Mouse (Mus musculus) adrenal gland, postnatal 10 days (tissue): ENCODE measurements around the gene Dtnb. TPM values are rescaled to one million over a fixed set of nuclear protein-coding genes. Genes with fewer than 3 reads are reported as not detected.
A peak's percentile ranks its signal among the peaks of the same experiment; 100 is the strongest.
"Not testable (repeated sequence)": the region's sequence is repeated elsewhere in the genome, so short reads cannot be mapped to it uniquely, and the experiment has no call there.

Experiments used
- DNase-seq: peaks from one replicate; pipeline ENCODE4 v3.0.0; 2021; ENCODE audit warnings: mixed read lengths
- total RNA-seq, 2 experiments: library from RNA; stranded (reverse); gene quantifications; 2 replicates each; pipeline ENCODE4 v1.2.3; 2021

Gene Dtnb
- total RNA-seq, 2 experiments from 2014 or later = 23.8 to 25.3 TPM

DNA sequence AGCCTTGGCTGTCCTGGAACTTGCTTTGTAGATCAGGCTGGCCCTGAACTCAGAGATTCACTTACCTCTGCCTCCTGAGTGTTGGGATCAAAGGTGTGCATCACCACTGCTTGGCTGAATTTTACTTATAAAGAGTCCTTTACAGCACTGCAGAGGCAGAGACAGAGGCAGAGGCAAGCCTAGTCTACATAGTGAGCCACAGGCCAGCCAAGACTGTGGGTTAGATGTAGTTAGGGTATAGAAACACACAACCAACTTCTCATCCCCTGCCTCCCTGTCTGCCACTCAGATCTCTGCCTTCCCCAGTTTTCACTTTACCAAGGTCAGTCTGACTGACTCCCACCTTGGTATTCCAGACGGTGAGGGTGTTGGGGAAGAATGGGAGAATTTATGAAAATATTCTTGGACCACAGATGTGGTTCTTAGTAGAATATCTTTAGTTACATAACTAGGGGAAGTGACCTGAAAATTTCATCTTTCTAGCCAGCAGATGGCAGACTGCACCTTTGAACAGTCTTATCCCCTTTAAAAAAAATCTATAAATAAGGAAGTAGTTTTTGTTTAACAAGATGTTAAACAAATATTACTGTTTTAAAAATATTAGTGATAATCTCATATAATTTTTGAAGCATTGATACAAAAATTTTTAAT lies 88.9 kb downstream of the Dtnb start:
- DNase-seq = peak; percentile 21

GRCm38 (mm10) chr12:3662660-3663059 lies 90.5 kb downstream of the Dtnb start:
- DNase-seq = no peak

- no peak for DNase-seq
These were observed 91.2 kb downstream of the Dtnb start for GRCm38 (mm10) chr12:3663386-3663785.

DNA sequence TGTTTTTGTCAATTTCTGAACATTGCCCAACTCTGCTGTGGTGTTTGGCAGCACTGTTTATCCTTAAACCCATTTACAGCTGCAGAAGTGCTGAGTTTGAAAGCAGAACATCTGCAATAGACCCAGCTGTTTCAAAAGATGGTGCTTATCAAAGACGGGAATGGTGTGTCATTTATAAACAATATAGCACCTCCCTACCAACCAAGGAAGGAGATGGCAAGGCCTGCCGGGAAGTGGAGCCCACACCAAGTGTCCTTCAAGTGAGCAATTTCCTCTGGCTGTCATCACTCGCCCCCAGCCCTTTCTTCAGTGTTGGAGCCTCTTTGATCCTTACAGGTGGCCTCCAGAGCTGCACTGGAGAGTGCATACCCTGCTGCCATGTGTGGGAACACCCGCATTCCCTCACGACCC lies 97.8 kb downstream of the Dtnb start:
- DNase-seq = no peak

DNA sequence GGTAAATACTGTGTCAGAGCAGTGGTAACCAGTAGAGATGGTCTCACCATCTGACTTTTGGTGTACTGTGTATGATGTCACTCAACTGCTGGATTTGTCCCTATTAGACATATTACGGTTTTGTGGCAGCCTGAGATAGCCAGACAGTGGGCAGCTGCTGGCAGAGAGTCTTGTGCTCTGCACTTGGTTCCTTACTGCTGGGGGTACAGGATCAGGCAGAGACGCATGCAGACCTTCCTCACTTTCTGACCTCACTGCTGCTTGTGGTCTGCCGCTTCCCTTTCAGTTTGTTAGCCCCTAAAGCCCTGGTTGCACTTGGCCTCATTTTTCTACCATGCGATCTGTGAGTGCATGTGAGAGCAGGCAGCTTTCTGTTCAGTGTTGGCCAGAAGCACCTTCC lies 98.9 kb downstream of the Dtnb start:
- DNase-seq = no peak

DNA sequence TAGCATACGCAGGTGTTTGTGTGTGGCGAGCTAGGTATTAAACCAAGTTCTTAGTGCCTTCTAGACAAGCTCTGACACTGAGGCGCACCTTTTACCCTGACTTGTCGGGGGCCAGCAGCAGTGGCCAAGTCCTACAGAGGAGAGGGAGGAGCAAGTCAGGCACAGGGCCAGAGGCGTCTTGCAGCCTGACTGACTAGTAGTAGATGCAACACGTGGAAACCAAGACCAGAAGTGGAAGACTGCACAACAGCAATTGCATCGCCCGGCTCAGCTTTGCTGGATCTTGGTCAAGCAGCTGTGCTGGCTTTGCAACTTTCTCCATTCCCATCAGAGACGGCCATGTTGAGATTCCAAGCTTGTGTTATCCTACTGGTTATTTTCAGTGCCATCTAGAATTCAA lies 100.6 kb downstream of the Dtnb start:
- DNase-seq = peak; percentile 45

DNA sequence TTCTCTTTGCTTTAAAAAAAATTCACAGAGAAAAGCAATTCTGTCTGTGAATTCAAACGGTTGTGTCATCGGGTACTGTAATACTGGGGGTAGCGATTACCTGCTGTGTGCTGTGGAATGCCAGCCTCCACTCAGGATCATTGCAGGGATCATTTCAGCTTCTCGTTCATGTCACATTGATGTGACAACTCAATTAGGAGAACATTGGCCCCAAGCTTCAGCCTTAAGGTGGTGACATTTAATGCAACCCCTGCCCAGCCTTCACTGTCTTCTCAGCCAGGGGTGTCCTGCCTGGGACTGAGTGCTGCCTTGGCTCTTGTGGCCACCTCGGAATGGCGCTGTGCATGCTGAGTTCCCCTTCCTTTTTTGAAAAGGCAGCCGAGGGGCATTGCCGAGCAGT lies 101.7 kb downstream of the Dtnb start:
- DNase-seq = no peak

DNA sequence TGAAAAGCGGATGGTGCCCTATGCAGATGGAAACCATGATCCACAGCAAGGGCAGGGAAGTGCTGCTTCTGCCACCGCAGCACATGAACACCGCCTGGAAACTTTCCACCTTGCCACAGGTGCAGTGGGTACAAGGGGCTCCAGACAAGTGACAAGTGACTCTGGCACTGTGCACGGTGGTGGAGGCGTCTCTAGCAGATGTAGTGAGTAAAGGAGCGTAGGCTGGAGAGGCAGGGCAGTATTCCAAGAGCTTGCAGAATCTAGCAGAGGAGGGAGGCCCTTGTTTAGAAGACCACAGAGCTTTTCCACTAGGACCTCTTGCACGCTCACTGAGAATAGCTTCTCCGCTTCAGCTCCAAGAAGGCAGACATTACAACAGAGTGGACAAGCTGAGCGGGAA lies 102.7 kb downstream of the Dtnb start:
- DNase-seq = no peak

DNA sequence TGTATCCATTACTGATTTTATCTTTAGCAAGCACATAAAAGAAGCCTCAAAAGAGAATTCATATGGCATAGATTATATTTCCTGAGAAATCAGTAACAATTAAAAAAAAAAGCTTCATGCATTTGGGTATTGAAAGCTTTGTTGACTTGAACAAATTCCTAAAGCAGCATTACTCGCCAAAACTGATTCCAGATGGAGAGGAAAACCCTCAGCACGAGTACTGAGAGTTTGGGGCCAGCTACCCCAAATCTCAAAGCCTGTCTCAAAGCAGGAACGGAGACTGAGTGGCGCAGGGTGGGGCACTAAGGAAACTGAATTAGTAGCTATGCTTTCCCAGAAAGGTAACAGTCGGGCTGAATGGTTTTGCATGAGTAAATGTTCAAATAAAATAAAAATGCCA lies 108.5 kb downstream of the Dtnb start:
- DNase-seq = no peak

DNA sequence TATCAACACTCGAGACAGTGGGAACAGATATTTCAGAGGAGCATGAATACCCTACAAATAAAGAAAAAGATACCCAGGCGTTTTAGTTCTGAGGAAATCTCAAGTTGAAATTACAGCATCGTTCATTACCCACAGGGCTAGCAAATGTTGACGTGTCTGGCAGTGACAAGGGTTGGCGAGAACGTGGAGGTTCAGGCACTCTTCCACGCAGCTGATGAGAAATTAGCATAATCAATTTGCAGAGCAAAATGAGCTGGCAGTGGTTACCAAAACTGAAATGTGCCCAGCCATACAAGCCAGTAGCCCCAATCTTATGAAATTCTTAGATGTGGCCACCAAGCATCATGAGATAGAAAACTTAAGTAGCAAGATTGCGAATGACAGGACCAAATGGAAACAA lies 110.9 kb downstream of the Dtnb start:
- DNase-seq = no peak

DNA sequence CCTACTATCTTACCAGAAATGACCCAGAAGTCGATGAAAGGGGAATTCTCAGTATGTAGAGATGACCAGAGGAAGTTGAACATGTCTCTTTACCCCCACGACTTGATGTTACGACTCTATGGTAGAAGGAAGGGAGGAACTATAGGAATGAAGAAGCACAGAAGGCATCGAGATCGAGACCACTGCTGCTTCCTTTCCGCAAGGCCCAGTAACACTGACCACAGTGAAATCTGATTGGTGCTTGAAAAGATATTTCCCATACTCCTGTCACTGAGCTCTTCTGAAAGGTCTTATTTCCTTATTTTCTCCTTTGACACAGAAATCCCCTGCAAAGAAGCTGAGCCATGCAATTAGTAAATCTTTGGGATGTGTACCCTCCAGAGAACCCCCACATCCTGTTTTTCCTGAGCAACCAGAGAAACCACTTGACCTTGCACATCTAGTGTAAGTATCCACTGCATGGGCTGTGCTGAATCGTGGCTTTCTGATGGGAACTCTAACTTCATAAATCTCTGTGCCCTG lies 114.3 kb downstream of the Dtnb start:
- no peak for DNase-seq

DNA sequence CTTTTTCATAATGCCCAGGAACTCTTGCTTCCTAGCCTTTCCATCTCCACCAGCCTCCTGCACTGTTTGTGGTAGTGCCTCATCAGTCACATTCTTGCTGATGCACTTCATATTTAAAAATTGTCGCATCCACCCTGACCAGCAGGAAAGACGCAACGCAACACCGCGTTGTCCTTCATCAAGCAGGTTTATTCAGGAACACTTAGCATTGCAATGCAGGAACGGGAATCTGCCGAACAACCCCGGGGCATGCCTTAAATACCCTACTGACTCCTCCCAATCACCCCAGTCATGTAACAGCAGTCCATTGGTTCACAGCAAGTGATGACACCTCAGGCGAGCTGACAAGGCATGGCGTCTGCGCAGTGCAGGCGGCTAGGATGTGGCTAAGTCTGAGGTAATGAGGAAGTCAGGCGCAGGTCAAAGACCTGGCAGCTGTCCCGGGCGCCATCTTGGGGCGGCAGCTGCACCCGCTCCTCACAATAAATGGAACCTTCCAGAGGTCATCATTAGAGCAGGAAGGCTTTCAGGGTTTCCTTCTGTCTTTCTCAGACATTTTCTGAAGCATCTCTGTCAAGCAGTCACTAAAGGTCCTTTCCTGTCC lies 118.8 kb downstream of the Dtnb start:
- DNase-seq = not testable (repeated sequence)

DNA sequence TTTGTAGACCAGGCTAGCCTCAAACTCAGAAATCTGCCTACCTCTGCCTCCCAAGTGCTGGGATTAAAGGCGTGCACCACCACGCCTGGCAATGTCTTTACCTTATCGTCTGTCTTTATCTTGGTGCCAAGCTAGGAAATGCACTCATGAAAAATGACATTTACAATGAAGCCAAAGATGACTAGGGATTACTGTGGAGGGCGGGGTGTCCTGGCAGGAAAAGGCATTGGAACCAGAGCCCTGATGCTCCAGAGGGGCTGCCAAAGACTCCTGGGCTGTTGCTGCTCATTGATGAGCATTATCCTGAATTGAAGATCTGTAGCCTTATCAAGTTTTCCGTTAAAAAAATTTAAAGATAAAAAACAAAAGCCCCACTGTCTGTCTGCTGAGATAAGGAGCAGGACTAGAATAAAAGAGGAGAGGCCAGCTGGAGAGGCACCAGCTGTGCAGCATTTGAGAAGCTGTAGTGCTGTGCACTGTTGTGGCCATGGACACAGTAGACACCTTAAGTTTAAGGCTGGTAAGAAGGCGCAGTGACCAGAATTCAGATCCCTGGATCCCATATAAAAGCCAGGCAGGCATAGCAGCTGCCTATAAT lies 120.7 kb downstream of the Dtnb start:
- no peak for DNase-seq

- peak; percentile 63 for DNase-seq
These were observed 123.7 kb downstream of the Dtnb start for GRCm38 (mm10) chr12:3695741-3696501.

DNA sequence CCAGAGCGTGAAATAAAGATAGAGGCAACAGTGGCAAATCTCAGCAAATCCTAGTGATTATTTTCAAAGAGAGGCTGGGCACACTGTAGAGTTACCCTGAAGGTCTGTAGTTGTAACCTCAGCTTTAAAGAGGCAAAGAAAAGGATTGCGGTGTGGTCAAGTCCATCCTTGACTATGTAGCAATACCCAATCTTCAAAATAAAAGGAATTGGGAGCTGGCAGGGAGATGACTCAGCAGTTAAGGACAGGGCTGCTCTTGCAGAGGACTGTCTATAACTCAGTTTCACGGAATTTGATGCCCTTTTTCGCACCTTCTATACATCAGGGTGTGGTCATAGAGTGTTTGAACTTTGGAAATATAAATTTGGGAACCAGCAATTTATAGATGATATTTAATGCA lies 128.3 kb downstream of the Dtnb start:
- no peak for DNase-seq

DNA sequence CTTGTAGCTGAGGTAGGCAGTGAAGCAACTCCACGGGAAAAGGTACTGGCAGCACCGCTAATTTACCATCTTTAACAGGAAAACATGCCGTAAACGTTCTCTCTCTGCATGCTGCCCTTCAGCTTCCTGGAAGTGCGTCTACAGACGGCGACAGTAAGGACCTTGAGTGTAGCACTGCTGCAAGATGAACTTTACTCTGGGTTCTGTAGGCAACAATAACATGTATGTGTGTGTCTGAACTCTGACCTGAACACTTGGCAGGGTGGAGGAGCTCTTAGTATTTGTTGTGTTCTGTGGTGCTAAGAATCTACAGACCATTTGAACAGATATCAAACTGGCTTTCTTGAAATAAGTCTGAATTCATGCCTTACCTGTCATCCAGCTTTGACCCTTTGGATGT lies 130.7 kb downstream of the Dtnb start:
- DNase-seq = no peak

DNA sequence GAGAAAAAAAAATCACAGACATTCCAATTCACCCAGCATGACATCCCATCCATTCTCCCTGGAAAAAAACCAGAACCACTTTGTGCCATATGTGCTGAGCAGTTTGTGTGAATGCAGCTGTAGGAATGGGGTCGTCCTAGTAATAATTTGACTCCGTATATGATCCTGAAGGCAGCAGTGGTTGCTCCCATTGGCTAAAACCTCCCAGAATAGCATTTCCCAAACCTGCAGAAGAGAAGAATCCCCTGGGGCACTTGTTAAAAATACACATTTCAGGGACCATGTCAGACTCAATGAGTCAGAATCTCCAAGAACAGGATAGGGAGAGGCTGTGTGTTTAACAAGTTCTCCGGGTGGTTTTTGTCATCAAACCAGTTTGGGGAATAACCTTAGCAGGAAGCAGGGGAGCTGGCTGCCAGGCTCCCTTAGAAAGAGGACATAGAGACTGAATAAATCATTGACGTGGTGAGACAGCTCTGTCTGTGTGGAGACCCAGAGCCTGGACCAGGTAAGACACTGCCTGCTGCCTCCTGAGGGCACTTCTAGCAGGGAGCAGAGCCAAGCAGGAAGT lies 147.1 kb downstream of the Dtnb start:
- no peak for DNase-seq

DNA sequence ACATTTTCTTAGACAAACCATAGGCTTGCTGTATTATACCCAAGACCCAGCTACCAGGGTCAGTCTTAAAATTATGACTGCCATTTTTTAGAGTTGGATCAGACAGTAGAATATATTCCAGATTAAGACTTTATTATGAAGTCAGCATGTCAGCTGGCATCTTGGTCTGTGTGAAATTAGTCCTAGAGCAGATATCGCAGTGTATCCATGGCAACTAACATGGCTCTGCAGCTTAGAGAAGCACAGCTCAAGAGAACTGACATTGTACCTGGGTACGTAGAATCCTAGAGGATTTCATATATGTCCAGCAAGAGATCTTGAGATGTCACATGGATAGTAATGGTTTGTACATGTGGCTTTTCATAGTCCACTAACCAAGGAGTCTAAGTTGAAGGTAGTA lies 148.3 kb downstream of the Dtnb start:
- no peak for DNase-seq

DNA sequence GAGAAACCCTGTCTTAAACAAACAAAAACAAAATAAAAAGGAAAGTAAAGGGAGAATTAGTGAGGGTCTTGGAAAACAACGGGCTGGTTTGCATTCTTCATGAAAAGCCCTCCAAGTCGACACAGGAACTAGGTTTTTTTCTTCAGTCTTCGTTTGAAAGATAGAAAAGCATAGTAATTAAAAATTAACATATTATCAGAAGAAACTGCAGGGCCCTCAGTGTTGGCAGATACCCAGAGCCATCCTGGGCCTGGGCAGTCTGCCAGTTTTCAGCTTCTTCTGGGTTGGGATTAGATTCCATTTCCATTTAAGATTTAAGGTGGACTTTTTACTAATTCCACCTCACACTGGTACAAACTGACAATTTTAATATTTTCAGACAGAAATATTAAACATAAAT lies 151.6 kb downstream of the Dtnb start:
- DNase-seq = peak; percentile 76

- no peak for DNase-seq
These were observed 152.7 kb downstream of the Dtnb start for GRCm38 (mm10) chr12:3724822-3725370.

DNA sequence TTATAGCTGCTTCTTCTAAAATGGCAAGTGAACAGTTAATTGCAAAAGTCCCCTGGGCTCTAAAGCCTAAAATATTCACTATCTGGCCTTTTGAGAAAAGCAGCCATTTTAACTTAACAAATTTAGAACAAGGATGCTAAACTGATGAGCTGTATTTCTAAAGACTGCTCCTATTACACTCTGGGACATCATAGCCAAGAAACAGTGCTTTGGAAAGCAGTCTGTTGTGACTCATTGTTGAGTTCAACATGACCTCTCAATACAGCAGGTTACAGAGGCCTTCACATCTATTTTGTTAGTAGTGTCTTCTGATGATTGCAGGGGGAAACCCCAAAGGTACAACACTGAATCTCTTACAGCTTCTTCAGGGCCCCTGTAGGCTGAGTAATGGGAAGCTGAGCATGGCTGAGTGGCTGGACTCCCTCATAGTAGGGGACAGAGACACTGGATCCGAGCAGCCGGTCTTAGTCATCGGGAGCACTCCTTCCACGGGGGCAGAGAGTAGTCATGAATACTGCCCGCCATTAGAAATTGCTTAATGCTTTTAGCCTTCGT lies 157.4 kb downstream of the Dtnb start:
- no peak for DNase-seq
